Mouse (Mus musculus): ENCODE data around the gene Zc3h13. TPM values are rescaled to one million over a fixed set of nuclear protein-coding genes. Genes with fewer than 3 reads are reported as not detected.

Gene Zc3h13
- 10 to 100 TPM; 24.9 to 28.2 TPM for total RNA-seq (2021)
- long read RNA-seq, experiment 1, partial matches to known transcripts: 5 of 5 reads
- long read RNA-seq, experiment 1, other reads (novel, unspliced or antisense): 0 of 5 reads
- long read RNA-seq, experiment 2, partial matches to known transcripts: 1 of 1 reads
- long read RNA-seq, experiment 2, other reads (novel, unspliced or antisense): 0 of 1 reads

DNA sequence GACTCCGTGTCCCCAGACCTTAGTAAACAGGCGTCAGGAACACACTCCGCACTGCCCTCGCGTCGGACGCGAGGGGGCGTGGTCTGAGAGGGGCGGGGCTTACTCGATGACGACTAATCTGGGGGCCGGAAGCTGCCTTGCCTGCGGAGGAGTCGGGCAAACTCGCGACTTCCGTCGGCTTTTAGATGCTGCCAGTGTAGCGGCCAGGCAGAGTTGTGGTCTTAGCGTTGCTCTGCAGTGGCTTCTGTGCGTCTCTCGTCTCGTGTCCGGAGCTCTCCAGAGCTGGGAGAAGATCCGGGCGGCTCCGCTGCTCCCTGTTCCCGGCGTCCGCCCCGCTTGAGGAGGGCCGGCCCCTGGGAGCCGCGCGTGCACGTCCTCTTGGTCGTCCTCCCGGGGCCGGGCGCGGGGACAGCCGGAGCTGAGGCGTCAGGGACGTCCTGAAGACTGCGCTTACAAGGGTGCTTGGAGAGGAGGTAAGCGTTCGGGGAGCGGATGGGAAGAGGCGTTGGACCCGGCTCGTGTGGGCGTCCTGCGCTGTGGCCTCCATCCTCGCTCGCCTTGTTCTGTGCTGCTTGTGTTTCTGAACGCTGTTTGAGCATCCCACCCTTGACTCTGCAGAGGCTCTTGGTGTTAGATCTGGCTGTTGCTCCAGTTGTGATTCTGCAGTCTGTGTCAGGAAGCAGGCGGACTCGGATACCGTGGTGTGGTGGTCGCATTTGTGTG, at the start of gene Zc3h13:
Gene Zc3h13, plus strand, starts transcription at position 181 of the 723 bp plus-strand sequence.
- peak; percentile 96 to 100 for DNase-seq

DNA sequence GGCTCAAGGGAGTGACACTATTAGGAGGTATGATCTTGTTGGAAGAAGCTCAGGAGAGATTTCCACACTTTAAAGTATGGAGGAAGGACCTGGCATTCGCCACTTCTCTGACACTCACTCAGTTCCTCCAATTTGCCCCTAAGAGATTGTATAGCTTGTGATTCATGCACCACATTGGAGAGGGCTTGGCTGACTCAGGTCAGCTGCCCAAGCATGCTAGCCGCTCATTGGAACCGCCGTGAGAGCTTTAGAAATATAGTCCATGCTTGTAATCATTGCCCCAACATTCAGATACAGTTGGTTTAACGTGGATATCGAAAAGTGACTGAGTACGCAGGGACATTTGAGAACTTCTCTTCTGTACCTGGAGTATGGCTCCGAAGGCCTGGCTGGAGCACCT, 48.6 kb upstream of the Zc3h13 start:
- no peak for DNase-seq

DNA sequence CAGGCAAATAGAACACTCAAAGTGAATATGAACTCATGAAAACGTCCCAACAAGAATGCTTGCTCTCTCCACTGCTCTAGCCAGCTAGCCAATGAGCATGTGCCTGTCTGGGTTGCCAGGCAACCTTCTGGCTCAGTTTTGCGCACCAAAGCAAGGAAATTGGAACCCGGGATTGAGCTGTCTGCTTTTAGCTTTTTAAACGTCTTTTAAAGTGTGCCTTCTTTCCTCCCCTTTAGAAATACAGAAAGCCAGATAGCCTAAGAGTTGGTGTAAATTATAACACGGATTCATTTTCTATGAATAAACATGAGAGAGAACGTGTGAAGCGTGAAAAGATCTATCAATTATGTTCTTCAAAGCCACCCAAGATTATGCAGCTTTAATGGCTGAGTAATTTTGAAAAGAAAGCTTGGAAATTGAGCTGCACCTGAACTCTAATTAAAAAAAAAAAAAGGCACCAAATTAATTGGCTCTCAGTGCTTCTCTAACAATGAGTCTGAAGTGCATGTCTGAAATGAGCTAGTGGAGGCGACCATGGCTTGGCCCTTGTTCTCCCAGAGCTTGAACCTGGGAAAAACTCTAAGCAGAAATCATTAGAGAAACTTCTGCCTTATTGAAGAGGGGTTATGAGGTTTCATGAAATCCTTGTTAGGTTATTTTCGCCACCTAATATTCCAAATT, 48.1 kb upstream of the Zc3h13 start:
- DNase-seq: no peak

DNA sequence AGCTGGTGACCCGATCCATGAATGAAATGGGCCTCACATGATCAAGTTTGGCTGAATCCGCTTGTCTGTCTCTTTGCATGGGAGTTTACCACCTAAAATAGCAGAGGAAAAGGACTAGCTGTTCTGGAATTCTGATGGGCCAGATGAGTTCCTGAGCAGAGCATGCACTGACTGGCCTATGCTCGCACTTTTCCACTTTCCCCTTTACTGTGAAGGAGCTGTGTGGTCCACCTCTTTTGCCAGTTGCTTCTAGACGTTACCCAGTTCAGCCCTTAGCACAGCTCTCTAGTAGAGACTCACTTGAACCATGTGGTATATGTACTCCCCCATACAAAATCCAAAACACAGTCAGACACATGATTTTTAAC, 47.6 kb upstream of the Zc3h13 start:
- DNase-seq: no peak

DNA sequence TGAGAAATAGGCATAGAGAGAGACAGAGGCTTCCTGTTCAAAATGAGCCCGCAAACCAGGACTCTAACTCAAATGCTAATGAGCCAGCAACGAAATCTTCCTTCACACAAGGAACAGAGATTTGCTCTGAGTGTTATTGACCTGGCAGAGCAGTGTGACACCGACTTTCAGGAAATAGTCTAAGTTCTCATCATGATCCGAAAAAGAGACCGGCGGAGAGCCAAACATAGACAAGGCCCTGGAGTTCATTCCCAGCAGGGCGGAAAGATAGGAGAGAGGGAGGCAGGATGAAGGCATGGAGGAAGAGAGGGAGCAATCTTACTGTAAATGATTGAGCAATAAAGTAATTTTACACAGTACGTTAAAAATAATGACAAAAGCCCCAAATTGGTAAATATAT, 47.1 kb upstream of the Zc3h13 start:
- no peak for DNase-seq

DNA sequence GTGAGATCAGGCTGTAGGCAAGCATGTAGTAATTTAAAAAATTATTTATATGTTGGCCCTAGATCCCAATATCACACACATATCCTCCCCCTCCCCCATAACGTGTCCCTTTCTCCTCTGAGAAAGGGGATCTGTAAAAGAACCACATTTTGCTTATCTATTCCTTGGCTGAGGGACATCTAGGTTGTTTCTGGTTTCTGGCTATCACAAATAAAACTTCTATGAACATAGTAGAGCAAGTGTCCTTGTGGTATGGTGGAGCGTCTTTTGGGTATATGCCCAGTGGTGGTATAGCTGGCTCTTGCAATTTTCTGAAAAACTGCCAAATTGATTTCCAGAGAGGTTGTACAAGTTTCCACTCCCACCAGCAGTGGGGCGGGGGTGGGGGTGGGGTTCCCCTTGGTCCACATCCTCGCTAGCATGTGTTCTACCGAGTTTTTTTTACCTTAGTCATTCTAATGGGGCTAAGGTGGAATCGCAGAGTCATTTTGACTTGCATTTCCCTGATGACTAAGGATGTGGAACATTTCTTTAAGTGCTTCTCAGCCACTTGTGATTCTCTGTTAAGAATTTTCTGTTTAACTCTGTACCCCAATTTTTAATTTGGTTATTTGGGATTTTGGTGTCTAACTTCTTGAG, 46.0 kb upstream of the Zc3h13 start:
- DNase-seq: no peak

DNA sequence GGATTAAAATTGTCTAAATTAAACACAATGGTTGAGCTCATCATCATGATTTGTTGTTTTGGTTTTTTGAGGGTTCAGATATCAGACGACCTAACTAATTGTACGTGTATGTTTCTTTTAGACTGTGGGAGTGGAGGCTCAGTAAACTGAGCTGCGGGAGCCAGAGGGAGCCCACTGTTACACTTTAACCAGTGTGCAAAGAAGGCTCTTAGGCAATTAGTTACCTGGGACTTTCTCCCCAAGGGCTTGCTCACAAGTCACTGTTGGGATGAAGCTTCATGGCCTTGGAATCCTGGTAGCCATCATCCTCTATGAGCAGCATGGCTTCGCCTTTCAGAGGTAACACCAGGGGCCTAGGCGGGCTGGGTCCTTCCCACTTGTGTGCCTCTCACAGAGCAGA, 42.1 kb upstream of the Zc3h13 start, which contains the start of gene Cpb2:
Gene Cpb2, plus strand, starts transcription at position 201 of the 400 bp plus-strand sequence.
- DNase-seq: no peak

DNA sequence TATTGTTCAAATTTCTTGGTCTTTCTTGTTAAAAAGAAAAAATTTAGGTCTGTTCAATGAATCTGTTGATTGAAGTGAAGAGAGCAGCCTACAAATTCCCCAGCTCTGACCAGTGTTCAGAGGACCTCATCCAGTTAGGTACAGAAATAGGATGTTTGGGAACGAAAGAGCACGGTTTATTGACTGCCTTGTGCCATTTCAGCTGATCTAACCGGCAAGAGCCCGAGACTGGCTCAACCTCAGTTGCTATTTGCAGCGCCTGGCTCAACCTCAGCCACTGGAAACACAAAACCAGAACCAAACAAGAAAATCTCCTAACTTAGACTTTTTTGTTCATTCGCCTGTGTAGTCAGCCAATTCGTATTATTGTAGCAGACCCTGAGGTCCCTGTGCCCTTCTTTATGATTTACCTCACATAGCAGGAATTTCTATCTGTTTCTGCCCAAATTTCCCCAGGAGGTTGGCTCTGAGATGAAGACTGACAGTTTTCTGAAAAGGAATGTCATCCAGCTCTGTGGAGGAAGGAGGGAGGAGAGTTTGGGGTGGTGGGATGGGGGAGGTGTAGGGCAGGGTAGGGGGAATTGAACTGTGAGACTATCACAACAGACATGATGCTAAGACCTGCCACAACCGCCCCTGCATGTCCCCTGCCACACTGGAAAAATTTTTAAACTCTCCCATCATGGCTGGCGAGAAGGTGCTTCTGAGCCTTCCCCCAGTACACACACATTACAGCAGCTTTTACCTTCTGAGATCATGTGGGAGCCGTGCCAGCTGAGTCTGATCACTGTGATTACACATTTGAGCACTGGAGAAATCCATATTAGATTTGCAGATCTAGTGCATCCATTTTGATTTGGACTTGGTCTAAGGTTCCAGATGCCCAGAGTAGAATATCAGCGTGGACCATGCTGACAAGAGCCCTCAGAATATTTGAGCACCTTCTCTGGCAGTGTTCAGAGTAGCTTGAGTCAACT, 37.9 kb upstream of the Zc3h13 start:
- no peak for DNase-seq

DNA sequence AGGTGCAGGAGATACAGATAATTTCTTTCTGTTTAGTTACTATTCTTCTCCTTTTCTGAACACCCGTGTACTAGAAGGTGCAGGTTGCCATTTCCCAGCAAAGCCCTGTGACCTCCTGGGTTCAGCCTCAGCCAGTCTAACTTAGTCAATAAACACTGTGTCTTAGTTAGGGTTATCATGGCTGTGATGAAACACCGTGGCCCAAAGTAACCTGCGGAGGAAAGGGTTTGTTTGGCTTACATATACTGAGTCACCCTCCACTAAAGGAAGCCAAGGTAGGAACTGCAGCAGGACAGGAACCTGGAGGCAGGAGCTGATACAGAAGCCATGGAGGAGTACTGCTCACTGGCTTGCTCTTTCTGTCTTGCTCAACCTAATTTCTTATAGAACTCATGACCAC, 33.7 kb upstream of the Zc3h13 start:
- no peak for DNase-seq

DNA sequence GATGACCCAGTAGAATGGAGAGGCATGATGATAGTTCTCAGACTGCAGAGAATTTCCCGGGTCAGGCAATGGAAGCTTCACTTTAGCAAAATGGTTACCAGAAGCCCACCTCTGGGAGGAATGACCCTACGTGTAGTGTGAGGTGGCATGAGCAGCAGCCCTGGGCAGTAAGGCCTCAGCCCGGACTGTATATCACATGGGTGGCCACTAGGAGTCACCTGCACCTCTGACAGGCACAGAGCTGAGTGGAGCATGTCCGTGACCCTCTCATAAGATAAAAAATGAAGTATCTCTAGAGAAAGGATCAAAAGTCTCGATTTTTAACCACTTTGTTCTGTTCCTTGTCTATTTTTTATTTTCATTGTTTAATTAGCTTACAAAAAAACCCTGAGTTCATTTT, 27.7 kb upstream of the Zc3h13 start:
- peak in 1 of 2 experiments; percentile 4 for DNase-seq

DNA sequence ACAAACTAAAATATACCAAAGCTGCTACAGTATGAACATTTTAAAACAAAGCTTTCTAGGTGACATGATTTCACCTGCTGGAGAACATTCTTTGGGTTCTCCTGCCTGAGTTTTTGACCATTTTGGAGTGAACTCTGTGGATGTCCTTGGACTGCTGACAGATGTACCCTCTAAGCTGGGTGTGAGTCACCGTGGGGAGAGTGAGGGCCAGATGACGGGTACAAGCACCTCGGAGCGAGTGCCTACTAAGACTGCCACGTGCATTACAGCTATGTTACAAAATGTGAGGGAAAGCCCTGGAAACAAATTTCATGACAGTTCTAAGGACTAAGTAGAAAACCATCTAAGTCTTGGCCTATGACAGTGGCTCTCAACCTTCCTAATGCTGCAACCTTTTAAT, 14.6 kb upstream of the Zc3h13 start:
- DNase-seq: no peak

DNA sequence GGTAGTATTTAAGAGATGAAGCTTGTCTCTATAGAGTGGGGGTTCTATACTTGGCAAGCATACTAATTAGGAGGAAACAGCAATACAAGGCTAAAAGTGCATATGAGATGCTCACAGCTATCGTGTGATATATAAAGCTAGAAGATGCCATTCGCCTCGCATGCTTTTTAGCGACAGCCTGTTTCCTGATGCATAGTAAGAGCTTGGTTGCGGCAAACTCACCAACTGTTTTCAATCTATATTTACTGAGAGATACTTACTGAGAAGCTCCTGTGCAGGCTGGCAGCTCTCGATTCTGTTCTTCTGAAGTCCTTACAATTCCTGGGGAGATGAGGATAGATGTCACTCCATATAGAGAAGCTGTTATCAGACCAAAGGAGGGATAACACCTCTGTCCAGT, 4.5 kb upstream of the Zc3h13 start:
- DNase-seq: no peak

DNA sequence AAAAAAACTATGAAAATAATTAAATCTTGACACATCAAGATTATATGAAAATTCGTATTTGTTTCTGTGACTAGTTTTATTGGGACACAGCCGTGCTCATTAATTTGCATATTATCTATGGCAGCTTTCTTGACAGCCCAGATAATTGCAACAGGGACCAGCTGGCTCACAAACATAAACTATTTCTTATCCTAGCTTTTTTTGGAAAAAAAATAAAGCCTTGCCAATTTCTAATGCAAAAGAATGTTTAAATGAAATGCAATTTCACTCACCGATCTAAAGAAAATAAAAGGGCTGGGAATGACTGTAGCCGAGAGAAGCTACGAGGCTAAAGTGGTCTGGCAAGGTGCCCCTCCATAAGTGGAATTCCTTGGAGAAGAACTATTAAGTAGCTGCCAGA, 3.8 kb upstream of the Zc3h13 start:
- no peak for DNase-seq

DNA sequence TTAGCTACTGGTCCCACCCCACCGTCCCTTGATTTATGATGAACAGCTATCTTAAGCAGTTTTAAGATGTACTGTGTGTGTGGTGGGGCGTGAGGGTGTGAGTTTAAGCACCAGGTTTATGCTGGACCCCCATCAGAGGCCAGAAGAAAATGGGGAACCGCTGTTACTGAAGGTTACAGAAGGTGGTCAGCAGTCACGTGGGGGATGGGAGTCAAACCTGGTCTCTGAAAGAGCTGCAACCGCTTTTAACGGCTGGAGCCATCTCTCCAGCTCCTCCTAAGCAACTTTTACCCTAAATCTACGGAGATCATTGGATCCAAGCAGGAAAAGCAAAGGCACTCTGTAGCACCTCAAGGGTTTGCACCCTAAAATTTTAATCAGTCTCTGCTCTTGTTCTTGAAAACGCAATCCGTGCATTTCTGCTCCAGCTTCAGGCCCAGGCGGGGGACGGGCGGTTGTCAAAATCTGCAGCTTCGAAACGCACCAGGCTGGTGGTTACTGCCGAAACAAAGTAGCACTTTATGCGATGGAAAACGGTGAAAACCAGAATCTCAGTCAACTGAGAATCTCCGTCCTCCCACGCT, 472 bp upstream of the Zc3h13 start:
- no peak for DNase-seq

DNA sequence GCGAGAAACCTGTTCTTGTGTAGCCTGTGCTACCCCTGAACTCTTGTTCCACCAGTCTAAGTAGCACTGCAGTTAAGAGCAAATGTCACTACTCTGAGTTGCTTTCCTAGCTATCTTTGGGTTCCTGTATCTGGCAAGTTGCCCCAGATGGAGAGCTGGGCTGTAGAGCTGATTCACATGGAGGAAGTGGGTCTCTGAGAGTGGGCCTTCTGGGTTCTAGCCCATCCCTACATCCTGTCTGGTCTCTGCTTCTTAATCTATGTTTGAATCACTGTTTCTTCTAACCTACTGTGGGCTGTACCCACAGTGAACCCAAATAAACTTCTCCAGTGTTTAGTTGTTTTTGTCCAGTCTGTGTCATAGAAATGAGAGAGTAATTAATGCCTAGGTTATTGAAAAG, 16.9 kb downstream of the Zc3h13 start:
- peak in 1 of 2 experiments; percentile 14 for DNase-seq

DNA sequence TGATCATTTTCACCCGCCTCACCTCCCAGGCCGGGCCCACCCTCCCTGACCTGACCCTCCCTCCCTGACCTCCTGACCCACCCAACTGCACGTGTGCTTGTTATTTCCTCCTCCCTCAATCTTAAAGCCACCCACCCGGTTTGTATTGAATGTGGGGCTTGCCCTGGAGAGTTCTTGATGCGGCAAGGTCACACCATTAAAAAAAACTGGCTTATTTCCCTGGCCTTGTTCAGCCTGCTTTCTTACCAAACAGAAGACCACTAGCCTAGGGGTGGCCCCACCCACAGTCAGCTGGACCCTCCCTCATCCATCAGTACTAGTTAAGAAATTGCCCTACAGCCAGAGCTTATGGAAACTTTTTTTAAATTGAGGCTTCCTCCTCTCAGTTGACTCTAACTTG, 19.6 kb downstream of the Zc3h13 start:
- DNase-seq: no peak

DNA sequence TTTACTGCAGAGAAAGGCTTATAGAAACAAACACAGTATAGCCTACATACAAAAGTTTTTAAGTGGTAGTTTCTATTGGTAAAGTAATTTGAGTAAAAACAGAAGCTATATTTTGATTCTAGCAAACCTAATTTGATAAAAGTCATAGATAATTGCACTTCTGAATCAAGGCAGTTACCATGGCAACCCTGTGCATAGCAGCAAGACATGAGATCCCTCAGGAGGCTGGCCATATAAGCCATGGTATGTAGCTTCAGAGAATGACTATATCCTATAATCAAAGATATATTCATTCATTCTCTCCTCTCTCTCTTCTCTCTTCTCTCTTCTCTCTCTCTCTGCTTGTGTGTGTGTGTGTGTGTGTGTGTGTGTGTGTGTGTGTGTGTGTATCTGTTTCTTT, 23.7 kb downstream of the Zc3h13 start:
- no peak for DNase-seq

DNA sequence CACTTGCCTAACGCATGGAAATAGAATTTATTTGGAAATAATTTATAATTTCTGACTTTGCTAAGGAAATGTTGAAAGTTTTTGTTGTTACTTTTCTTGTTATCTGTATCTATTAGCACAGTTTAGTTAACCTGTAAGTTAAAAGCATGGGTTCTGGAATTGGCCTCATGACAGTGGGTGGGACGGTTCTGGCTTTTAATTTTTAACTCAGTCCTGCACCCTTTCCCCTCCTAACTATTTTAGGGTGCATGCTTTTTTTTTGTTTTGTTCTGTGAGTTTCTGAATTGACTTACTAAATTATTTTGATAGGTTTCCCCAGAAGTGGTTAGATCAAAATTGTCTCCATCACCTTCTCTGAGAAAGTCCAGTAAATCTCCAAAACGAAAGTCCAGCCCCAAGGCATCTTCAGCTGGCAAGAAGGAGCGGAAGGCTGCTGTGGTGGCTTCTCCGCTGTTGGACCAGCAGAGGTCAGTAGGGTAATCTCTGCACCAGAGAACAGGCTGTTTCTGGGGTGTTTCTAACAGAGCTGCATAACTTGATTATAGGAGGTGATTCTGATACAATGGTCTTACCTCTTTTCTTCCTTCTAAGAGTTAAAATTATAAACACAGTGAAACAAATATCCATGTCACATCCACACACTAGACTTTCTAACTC, 25.3 kb downstream of the Zc3h13 start:
- no peak for DNase-seq

DNA sequence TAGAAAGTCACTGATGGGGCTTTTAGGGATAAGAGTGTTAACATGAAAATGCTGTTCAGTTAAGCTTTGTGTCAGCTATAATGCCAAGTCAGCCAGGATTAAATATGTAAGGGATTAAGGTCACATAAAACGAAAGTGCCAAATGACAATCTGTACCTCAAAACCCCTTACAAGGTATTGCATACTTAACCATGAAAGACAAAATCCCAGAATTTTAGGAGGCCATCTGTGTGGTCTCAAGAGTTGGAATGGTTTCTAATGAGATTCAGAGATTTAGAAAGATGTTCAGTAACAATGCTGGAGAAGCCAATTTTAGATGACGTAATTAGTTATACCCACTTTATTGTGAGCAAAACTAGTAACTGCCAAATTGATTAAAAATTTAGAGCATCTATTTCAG, 30.3 kb downstream of the Zc3h13 start:
- DNase-seq: no peak

DNA sequence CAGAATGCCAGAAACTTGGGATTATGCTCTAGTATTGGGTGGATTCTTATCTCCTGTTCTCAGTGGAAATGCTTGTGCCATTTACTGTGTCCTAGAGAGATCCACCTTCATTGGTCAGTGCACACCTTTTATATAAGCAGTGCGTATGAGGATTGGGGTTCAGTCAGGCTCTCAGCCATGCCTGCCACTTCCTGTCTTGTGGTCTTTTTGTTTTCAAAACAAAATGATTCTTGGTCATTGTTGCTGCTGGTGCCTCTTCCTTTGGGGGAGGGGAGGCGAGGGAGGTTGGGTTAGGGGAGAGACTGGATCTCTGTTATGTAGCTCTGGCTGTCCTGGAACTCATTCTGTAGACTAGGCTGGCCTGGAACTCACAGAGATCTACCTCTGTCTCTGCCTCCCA, 34.6 kb downstream of the Zc3h13 start:
- DNase-seq: no peak

DNA sequence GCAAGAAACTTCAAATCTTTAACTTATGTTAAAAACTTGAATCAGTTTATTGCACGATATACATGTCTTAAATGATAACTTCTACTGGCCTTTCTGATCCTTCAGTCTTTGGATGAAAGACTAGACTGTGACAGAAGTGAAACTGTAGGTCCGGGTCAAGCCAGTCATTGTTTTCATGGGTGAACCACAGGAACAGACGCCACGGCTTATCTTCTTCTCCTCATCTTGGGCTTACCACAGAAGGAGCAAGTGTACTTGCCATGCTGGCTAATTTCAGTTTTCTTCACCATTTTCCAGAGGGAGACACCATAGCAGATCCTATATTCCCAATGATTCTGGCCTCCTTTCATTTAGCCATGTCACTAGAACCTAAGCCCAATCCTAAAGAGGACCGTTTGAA, 36.1 kb downstream of the Zc3h13 start:
- no peak for DNase-seq
